24 mouse cellular contexts compared by ENCODE assay signal in genomic region chr4:111901473-111901872, GRCm38 (mm10). TPM values are rescaled to one million over a fixed set of nuclear protein-coding genes. Genes with fewer than 3 reads are reported as not detected.
"Had no signal": no experiment of that assay in that cellular context is flagged by ENCODE, and none has a peak within 500 bp of the region (broad histone marks: within the 10 kb centered on the region; RNA-seq: fewer than 3 reads in every experiment).

No protein-coding gene starts in this region.

- DNase-seq: kidney, adult 11 months; kidney, adult 8-10 months; kidney, postnatal 10 days; kidney, postnatal 36 days; liver; lung, postnatal 10 days; right cerebral cortex, adult 18-20 months; right cerebral cortex, postnatal 14 days; right cerebral cortex, postnatal 4 days; spleen, adult 18-20 months; thymus, adult 18-20 months; thymus, postnatal 14 days; thymus, postnatal 4 days had no signal

- H3K36me3 ChIP-seq: kidney, embryonic 15.5 days; limb, embryonic 10.5 days; limb, embryonic 13.5 days; liver, embryonic 12.5 days; liver, embryonic 15.5 days; lung, embryonic 15.5 days; midbrain, embryonic 12.5 days; midbrain, embryonic 15.5 days; neural tube, embryonic 12.5 days; neural tube, embryonic 15.5 days had no signal

- H3K9me3 ChIP-seq: kidney, embryonic 15.5 days; limb, embryonic 10.5 days; limb, embryonic 13.5 days; liver, embryonic 12.5 days; liver, embryonic 15.5 days; lung, embryonic 15.5 days; midbrain, embryonic 12.5 days; midbrain, embryonic 15.5 days; neural tube, embryonic 12.5 days; neural tube, embryonic 15.5 days had no signal

- H3K27ac ChIP-seq: kidney, embryonic 15.5 days; limb, embryonic 10.5 days; limb, embryonic 13.5 days; liver, embryonic 12.5 days; liver, embryonic 15.5 days; lung, embryonic 15.5 days; macrophage; midbrain, embryonic 12.5 days; midbrain, embryonic 15.5 days; neural tube, embryonic 12.5 days; neural tube, embryonic 15.5 days had no signal

- H3K4me2 ChIP-seq: kidney, embryonic 15.5 days; limb, embryonic 13.5 days; liver, embryonic 12.5 days; liver, embryonic 15.5 days; lung, embryonic 15.5 days; midbrain, embryonic 12.5 days; midbrain, embryonic 15.5 days; neural tube, embryonic 12.5 days; neural tube, embryonic 15.5 days had no signal

- H3K4me1 ChIP-seq: kidney, embryonic 15.5 days; limb, embryonic 10.5 days; limb, embryonic 13.5 days; liver, embryonic 12.5 days; liver, embryonic 15.5 days; lung, embryonic 15.5 days; midbrain, embryonic 12.5 days; midbrain, embryonic 15.5 days; neural tube, embryonic 12.5 days; neural tube, embryonic 15.5 days had no signal

- H3K9ac ChIP-seq: kidney, embryonic 15.5 days; limb, embryonic 13.5 days; liver, embryonic 12.5 days; liver, embryonic 15.5 days; lung, embryonic 15.5 days; midbrain, embryonic 12.5 days; midbrain, embryonic 15.5 days; neural tube, embryonic 12.5 days; neural tube, embryonic 15.5 days had no signal

- ATAC-seq: liver, embryonic 12.5 days; midbrain, embryonic 15.5 days had no signal

- H3K27me3 ChIP-seq: kidney, embryonic 15.5 days; limb, embryonic 13.5 days; liver, embryonic 12.5 days; liver, embryonic 15.5 days; lung, embryonic 15.5 days; midbrain, embryonic 12.5 days; midbrain, embryonic 15.5 days; neural tube, embryonic 12.5 days; neural tube, embryonic 15.5 days had no signal

- H3K4me3 ChIP-seq: kidney, embryonic 15.5 days; limb, embryonic 10.5 days; limb, embryonic 13.5 days; liver, embryonic 12.5 days; liver, embryonic 15.5 days; lung, embryonic 15.5 days; midbrain, embryonic 12.5 days; midbrain, embryonic 15.5 days; neural tube, embryonic 12.5 days; neural tube, embryonic 15.5 days had no signal

RNA-seq across cellular contexts. Expression of gene Slc5a9, which starts 1.2 kb away (rescaled TPM):
- polyA plus RNA-seq: limb, embryonic 10.5 days; liver, embryonic 12.5 days; macrophage; midbrain, embryonic 12.5 days; midbrain, embryonic 15.5 days; neural tube, embryonic 12.5 days; neural tube, embryonic 15.5 days had no signal

RNA-seq across cellular contexts. Expression of gene Skint8, which starts 17.7 kb away (rescaled TPM):
- polyA plus RNA-seq: kidney, embryonic 15.5 days; limb, embryonic 10.5 days; limb, embryonic 13.5 days; liver, embryonic 12.5 days; liver, embryonic 15.5 days; lung, embryonic 15.5 days; macrophage; midbrain, embryonic 12.5 days; midbrain, embryonic 15.5 days; neural tube, embryonic 12.5 days; neural tube, embryonic 15.5 days had no signal
